Mouse (Mus musculus): ENCODE data around the gene Cdc26. TPM values are rescaled to one million over a fixed set of nuclear protein-coding genes. Genes with fewer than 3 reads are reported as not detected.

The Cdc26 gene
- total and polyA plus RNA-seq, 3 experiments, result 78.2 to 258 (median 125) TPM

DNA sequence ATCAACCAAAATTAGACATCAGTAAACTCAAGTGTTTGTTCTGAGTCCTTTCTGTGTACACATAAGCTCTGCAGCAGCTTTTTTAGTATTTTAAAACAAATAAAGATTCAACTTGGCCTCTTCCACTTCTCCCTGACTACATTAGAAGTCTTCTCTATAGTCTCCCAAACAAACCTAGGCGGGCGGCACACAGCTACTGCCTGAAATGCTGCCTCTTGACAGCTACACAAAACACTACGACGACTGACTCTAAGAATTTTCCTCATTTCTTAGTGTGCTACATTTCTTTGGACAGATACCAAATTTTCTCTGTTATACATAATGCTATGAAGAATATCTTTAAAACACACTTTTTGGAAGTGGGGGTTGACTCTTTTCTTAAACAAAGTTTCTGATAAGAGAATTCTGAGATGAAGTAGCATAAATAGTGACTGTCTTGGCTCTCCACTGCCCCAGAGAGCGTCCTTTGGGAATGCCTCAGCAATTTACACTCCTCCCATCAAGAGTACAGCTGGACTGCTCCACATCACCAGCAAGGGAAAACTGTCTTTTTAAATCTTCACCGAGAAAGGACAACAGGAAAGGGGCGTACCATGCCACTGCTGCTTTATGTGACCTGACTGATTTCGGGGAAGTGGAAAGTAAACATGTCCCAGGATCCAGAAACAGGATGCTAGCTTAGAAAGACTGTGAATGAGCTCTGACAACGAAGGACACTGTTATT is 60.7 kb downstream of the Cdc26 start:
- Histone ChIP-seq H3K9me3 (replicated peaks; ENCODE audit: low read length) (no peaks in the 10 kb centered on the region), H3K4me2 (ENCODE audit: insufficient read depth, low read depth, poor library complexity, severe bottlenecking) (no peak overlapping the region), H3K79me2 (replicated peaks; ENCODE audit: control insufficient read depth, extremely low read depth, insufficient read depth, poor library complexity, severe bottlenecking) (peaks cover 3% of the 10 kb centered on the region; the same call in 1 of the 2 replicates), H3K27me3 (replicated peaks) (no peaks in the 10 kb centered on the region), H3K4me3 (replicated peaks in 1 of 3; ENCODE audit: low read depth in 2 of 3, low read length in 2 of 3, poor library complexity in 1 of 3) (no peak overlapping the region), H3K27ac (ENCODE audit: insufficient read depth, low read depth) (no peak overlapping the region), H3K36me3 (replicated peaks in 1 of 2; ENCODE audit: control insufficient read depth in 1 of 2, insufficient read depth in 1 of 2, low read length in 1 of 2) (peaks cover 44 to 87% of the 10 kb centered on the region in 2 experiments), H3K4me1 (ENCODE audit: control insufficient read depth in 1 of 2, insufficient read depth in 2 of 2) (peaks cover 0 to 14% of the 10 kb centered on the region in 2 experiments; a peak in 1 of 4 replicates), H3K9ac (ENCODE audit: insufficient read depth, low read depth) (no peak overlapping the region)
- dilution Hi-C loops (cut with MboI; ENCODE audit: extremely low pct_ligation_motif_present, extremely low pct_unique_long_range_greater_than_20kb, low sequenced_read_pairs) (no loop called here), in situ Hi-C loops (cut with MboI; ENCODE audit: low pct_ligation_motif_present, low pct_unique_long_range_greater_than_20kb, low sequenced_read_pairs) (loop anchor here (10.0 kb wide), 1 partner anchor 167 kb away; the partner anchor contains the start of gene Alad)
- DNase-seq (ENCODE audit: extremely low read depth), result no peak
- TF ChIP-seq MAFK (IDR thresholded peaks at IDR 0.05; ENCODE audit: insufficient replicate concordance, low read length), result no peak
- TF ChIP-seq JUND (conservative IDR thresholded peaks at IDR 0.05; ENCODE audit: low read depth, low read length), result no peak
- no peak for TF ChIP-seq RAD21 (IDR thresholded peaks at IDR 0.05; ENCODE audit: low read depth, low read length)
- no peak for TF ChIP-seq CHD2 (IDR thresholded peaks at IDR 0.05; ENCODE audit: low read length)
- TF ChIP-seq ZC3H11A (IDR thresholded peaks at IDR 0.05; ENCODE audit: low read depth, low read length), result no peak
- no peak for TF ChIP-seq USF1 (IDR thresholded peaks at IDR 0.05; ENCODE audit: low read depth, low read length)
- TF ChIP-seq MEF2A (IDR thresholded peaks at IDR 0.05; ENCODE audit: borderline replicate concordance, low read depth, low read length), result no peak
- no peak for TF ChIP-seq UBTF (IDR thresholded peaks at IDR 0.05; ENCODE audit: low read depth, low read length)
- TF ChIP-seq PAX5 (IDR thresholded peaks at IDR 0.05; ENCODE audit: low read length), result no peak
- no peak for TF ChIP-seq ZMIZ1 (IDR thresholded peaks at IDR 0.05; ENCODE audit: low read depth, low read length)
- TF ChIP-seq ZNF384 (IDR thresholded peaks at IDR 0.05; ENCODE audit: low read depth, low read length), result no peak
- no peak for TF ChIP-seq POLR2A (IDR thresholded peaks at IDR 0.05; ENCODE audit: low read depth, low read length)
- no peak for TF ChIP-seq TCF12 (IDR thresholded peaks at IDR 0.05; ENCODE audit: low read depth, low read length)
- TF ChIP-seq NELFE (IDR thresholded peaks at IDR 0.05; ENCODE audit: low read depth, low read length), result no peak
- no peak for TF ChIP-seq MAX (IDR thresholded peaks at IDR 0.05; ENCODE audit: low read length)
- no peak for TF ChIP-seq CTCF (conservative IDR thresholded peaks at IDR 0.05 in 1 of 2, IDR thresholded peaks at IDR 0.05 in 1 of 2; ENCODE audit: low read depth in 2 of 2, low read length in 2 of 2)
- TF ChIP-seq GABPA (IDR thresholded peaks at IDR 0.05; ENCODE audit: insufficient replicate concordance, low read depth, low read length), result no peak
- TF ChIP-seq SIN3A (IDR thresholded peaks at IDR 0.05; ENCODE audit: low read length), result no peak
- no peak for TF ChIP-seq TBP (conservative IDR thresholded peaks at IDR 0.05; ENCODE audit: low read depth, low read length)

GRCm38 (mm10) chr4:62345827-62346226 is 62.6 kb downstream of the Cdc26 start:
- in situ Hi-C loops (cut with MboI; ENCODE audit: low pct_ligation_motif_present, low pct_unique_long_range_greater_than_20kb, low sequenced_read_pairs), result loop anchor here (10.0 kb wide), 1 partner anchor 169 kb away; the partner anchor contains the start of gene Alad
- no peak overlapping the region for H3K27ac ChIP-seq (ENCODE audit: insufficient read depth, low read depth)
- TF ChIP-seq POLR2A (IDR thresholded peaks at IDR 0.05; ENCODE audit: low read depth, low read length) (no peak), POLR2AphosphoS2 (IDR thresholded peaks at IDR 0.05; ENCODE audit: low read depth, low read length) (no peak), SIN3A (IDR thresholded peaks at IDR 0.05; ENCODE audit: low read length) (no peak), E2F4 (IDR thresholded peaks at IDR 0.05; ENCODE audit: insufficient replicate concordance, low read depth, low read length) (no peak), CHD2 (IDR thresholded peaks at IDR 0.05; ENCODE audit: low read length) (no peak), IRF4 (IDR thresholded peaks at IDR 0.05; ENCODE audit: low read depth, low read length) (no peak)
- peaks cover 0 to 14% of the 10 kb centered on the region in 2 experiments; a peak in 1 of 4 replicates for H3K4me1 ChIP-seq (ENCODE audit: control insufficient read depth in 1 of 2, insufficient read depth in 2 of 2)
- peaks cover 3% of the 10 kb centered on the region; the same call in 1 of the 2 replicates for H3K79me2 ChIP-seq (replicated peaks; ENCODE audit: control insufficient read depth, extremely low read depth, insufficient read depth, poor library complexity, severe bottlenecking)
- H3K4me3 ChIP-seq (replicated peaks in 1 of 3; ENCODE audit: low read depth in 2 of 3, low read length in 2 of 3, poor library complexity in 1 of 3), result no peak overlapping the region
- H3K27me3 ChIP-seq (replicated peaks), result no peaks in the 10 kb centered on the region
- dilution Hi-C loops (cut with MboI; ENCODE audit: extremely low pct_ligation_motif_present, extremely low pct_unique_long_range_greater_than_20kb, low sequenced_read_pairs), result no loop called here
- H3K9me3 ChIP-seq (replicated peaks; ENCODE audit: low read length), result no peaks in the 10 kb centered on the region
- no peak for DNase-seq (ENCODE audit: extremely low read depth)
- H3K36me3 ChIP-seq (replicated peaks in 1 of 2; ENCODE audit: control insufficient read depth in 1 of 2, insufficient read depth in 1 of 2, low read length in 1 of 2), result peaks cover 41 to 84% of the 10 kb centered on the region in 2 experiments
- no peak overlapping the region for H3K4me2 ChIP-seq (ENCODE audit: insufficient read depth, low read depth, poor library complexity, severe bottlenecking)
- H3K9ac ChIP-seq (ENCODE audit: insufficient read depth, low read depth), result no peak overlapping the region
